Mouse (Mus musculus) ovary, postnatal 10 days (tissue): ENCODE data around the gene Bhlhe41.

ENCODE experiments used
- DNase-seq: peaks from one replicate; pipeline ENCODE4 v3.0.0; 2022; ENCODE audit warnings: low spot score

Gene Bhlhe41

GRCm38 (mm10) chr6:145865289-145865885 lies at the start of gene Bhlhe41:
TSS of gene Bhlhe41 (minus strand) at chr6:145865558.
- peak; percentile 25 for DNase-seq

DNA sequence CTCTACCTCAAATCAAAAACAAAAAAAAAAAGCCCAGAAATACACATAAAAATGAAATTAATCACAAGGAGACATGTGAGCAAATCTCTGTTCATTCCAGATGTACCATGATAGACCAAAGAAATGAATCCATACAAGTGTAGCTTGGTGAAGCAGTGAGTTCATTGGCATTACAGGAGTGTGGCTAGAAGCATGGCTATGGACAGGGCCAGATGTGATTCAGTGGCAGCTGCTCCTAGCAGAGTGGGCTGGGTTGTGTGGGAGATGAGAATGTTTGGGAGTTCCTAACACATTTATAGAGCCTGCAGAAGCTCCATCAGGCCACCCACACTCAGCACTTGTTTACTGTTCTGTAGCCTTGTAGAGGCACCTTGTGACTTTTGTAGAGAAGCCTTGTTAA lies 46.9 kb upstream of the Bhlhe41 start:
- DNase-seq, result no peak

GRCm38 (mm10) chr6:145910469-145911426 lies 45.4 kb upstream of the Bhlhe41 start:
- DNase-seq, result no peak

DNA sequence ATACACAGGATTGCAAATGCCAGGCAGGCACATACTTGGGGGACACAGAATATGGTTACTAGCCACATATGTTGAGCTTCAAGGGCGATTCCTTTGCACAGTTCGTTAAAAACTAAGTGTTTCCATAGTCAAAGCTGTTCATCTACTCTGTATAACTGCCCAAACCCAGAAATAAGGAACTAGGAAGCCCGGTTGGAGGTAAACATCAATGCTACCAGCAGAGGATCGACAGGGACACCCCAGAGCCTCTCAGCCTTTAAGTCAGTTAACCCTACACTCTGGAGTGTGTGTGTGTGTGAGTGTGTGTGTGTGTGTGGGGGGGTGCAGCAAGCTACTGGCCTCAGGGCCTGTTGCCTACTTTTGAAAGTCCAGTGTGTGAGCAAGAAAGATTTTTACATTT lies 44.6 kb upstream of the Bhlhe41 start:
- no peak for DNase-seq

DNA sequence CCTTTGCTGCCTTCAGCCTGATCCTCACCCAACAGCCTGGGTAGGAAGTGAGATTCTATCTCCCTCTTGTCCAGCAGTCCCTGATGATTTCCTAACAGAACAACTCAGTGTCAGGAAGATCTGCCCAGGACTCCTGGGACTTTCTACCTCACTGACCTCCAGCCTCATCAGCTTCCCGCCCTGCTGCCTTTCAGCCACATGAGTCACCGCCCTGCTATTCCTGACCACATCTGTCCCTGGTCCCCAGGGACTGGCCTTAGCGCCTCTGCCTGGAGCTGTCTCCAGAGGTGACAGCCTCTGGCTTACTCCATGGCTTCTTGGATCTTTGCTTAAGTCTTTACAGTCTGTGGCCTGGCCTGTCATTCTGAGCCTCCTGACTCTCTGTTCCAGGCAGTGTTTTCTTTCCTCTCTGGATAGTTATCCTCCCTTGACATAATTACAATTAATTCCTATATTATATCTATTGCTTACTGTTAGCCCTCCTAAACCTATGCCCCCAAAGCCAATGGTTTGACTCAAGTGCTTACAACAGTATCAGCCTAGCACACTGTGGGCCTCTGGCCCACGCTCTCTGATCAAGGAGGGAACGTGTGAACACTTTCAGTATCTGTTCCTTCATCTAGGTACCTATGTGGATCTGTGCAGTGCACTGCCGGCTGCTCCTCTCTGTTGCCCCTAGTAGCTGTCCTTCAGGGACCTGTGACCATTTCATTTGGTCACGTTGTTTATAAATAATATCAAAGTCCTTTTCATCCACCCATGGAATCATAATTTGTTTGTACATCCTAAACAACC lies 40.9 kb upstream of the Bhlhe41 start:
- DNase-seq, result no peak

DNA sequence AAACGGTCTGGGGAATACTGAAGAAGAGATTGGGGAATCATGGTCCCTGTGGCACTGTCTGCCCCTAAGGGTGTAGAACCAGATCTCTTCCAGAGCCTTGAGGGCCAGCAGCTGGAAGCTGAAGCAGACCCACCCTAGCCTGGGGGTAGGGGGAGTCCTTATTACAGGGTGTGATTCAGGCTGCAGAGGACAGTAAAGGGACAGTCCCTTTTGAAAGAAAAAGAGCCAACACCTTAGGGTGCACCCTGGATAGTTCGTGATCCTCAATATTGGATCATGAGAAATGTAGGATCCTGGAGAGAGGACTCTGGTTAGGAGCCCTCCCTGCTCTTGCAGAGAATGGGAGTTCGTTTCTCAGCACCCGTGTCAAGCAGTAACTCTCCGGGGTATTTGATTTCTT lies 39.3 kb upstream of the Bhlhe41 start:
- DNase-seq, result no peak

DNA sequence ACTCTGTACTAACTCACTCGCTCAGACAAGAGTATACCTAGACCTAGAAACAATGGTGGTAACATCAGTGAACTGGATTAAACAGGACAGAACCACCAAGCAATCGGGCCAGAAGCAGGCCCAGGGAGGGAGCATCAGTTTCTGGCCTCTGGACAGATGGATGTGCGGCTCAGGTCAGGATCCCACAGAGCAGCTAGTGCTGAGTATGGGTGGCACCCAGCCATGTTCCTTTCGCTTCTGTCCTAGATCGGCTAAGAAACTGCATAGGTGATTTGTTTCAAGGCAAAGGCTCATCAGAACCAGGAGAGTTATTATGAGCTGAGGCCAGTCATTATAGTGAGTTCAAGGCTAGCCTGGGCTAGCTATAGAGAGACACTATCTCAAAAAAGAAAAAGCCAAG lies 38.8 kb upstream of the Bhlhe41 start:
- DNase-seq, result no peak

GRCm38 (mm10) chr6:145894669-145895342 lies 29.4 kb upstream of the Bhlhe41 start:
- no peak for DNase-seq

DNA sequence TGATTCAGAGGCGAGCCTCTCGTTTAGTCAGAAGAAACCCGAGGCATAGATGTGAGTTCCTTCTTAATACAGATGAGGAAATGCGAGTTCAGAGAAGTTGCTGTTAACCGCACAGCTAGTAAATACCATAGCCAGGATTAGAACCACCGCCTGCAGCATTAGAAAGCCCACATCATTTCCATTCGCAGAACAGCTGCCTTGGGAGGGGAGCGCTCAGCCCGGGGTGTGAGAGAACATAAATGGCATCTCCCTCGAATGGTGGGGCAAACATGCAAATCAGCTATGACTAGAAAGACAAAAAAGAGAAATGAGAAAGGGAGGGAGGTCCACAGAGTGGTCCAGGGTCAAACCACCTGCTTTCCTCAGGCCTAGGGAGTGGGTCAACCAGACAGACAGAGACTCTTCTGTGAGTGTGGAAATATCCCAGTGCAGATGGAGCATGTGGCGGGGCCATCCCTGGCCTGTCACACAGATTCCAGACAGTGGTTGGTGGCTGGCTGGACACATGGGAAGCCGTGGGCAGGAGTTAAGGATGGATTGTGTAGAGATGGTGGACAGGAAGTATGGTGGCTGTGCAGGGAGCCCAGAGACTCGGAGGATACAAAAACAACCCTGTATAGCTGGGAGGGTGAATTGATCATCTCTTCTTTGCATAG lies 28.1 kb upstream of the Bhlhe41 start:
- no peak for DNase-seq

GRCm38 (mm10) chr6:145892381-145893265 lies 27.3 kb upstream of the Bhlhe41 start:
- no peak for DNase-seq

DNA sequence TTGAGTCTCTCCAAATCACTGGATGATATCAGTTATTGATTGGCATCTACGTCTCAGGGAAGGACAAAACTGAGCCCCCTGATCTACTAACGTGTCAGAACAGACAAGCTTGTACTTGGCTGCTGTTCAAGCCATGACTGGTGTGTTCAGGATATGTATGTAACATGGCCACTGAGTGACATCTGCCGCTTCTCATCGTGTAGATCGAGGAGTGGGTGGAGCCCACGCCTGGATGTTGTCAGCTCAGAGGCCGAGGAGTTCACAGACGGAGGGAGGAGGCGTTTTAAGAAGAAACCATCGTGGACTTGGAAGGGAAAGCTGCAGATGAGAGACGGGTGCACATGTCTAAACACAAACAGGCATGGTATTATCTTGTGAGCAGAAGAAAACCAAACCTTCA lies 26.6 kb upstream of the Bhlhe41 start:
- no peak for DNase-seq

- no peak for DNase-seq
Observed at GRCm38 (mm10) chr6:145887719-145888118, 22.4 kb upstream of the Bhlhe41 start.

DNA sequence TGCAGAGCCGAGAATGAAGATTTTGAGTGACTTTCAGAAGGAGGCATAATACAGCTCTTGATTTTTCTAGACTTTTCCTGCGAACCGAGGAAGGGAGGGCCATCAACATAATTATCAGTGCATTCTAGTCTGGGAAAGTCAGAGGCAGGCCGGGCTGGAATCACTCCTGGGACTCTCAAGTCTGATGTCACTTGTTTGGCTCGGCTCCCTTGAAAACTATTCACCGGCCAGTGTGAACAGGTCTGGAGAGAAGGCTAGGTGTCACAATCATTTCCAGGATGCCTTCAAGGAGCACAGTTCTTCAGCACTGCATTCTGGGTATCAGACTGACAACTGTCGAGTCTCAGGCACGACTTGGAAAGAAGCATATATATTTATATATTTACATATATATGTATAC lies 20.9 kb upstream of the Bhlhe41 start:
- no peak for DNase-seq

DNA sequence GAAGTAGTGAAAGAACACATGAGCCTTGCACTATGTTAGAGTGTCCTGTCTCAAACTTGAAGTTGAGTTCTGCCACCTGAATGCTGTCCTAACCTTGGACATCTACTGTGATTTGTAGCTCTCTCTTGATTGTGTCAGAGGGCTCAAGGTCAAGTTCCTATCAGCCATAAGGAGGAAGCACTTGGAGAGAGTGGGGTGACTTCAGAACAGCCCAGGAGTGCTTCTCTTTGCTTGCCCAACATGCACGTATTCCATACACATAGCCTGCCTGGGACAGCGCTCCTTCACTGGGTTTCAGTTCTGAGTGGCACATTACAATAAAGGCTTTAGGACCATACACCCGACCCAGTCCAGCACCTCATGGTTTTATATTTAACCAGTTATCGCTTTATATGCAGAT lies 19.7 kb upstream of the Bhlhe41 start:
- DNase-seq, result no peak

DNA sequence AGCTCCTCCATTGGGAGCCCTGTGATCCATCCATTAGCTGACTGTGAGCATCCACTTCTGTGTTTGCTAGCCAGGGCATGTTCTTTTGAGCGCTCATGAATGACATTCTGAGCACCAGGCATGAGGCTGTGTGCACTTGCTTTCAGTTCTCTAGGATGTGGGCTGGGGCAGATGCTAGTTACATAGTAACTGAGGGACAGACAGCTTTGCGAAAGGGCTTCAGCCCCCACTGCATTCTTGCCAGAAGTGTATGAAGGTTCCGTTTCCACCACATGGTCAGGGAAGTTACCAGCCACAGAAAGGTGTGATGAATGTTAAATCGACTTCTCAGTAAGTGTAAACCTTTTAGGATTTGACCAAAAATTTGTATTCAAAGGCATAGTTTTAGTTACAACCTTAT lies 18.3 kb upstream of the Bhlhe41 start:
- DNase-seq, result no peak

- no peak for DNase-seq
Observed at GRCm38 (mm10) chr6:145883010-145883409, 17.7 kb upstream of the Bhlhe41 start.

DNA sequence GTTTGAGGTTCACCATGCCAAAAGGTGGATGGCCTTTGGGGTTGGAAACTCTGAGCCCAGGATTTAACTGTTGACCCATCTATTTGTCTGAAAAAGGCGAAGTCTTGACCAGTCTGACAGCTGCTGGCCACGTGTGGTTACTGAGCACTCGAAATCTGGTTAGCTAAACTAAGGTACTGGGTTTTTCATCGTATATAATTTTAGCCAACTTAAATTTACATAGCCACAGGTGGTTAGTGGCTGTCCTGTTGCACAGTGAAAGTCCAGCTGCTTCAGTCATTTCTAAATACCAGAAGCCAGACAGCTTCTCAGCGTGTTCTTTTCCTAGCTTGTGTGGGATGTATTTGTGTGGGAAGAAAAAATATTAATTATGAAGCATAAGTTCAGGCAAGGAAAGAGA lies 15.3 kb upstream of the Bhlhe41 start:
- DNase-seq, result no peak

DNA sequence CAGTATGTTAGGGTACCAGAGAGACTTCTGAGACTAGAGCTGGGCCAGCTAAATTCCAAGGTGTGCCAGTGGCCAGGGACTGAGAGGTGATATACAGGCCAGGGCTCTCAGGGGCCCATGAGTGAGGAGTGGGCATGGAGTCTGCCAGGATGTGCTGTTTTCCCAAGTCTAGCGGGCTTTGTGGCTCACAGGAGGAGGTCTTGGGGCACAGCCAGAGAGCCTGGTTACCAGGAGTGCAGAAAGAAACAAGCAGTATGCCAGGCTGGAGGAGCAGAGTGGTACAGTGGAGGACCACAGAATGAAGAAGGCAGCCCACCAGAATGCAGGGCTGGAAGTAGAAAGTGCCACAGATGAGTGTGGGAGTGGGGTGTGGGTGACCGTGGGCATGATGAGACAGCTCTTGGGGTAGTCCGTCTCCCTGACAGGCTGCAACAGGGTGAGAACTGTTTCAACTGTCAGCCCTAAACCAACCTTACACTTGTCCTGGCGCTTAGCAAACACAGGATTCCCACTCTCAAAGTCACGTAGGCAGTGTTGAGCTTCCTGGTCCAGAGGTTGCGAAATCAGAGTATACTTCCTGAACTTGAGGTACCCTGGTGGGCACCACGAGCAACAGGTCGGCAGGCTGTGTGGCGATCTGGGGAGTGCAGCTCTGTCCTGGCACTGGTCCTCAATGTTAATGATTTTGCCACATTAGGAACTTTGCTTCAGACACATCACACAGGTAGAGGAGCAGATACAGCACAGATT lies 11.8 kb upstream of the Bhlhe41 start:
- DNase-seq, result no peak

- DNase-seq, result no peak
Observed at GRCm38 (mm10) chr6:145873354-145873753, 8.0 kb upstream of the Bhlhe41 start.

DNA sequence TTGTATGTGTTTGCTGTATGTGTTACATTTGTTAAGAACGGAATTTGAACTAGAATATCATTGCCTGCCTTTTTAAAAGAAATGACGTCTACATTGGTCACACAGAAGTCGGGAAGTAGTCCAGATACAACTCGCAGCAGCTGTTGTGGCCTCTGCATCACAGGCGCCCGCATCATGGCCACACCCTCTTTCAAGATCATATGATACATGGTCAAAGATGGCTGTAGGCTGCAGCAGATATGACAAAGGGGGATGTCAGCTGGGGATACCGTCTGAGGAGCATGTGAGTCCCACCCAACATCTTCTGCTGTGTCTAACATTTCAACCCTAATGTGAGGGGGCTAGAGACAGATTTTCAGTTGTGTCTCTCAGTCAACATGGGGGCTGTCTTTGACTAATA lies 6.7 kb upstream of the Bhlhe41 start:
- DNase-seq, result no peak
